Mouse (Mus musculus) CH12.LX (cell line): ENCODE results near the gene Mrpl20.
A peak's percentile ranks its signal among the peaks of the same experiment; 100 is the strongest.

Source experiments
- KAT2A ChIP-seq: IDR thresholded peaks from 2 replicates; pipeline ENCODE4 v1.6.1; 2012; ENCODE audit warnings: low read length, improper control_type of control experiment, inconsistent platforms; ENCODE audit not compliant: insufficient replicate concordance
- POLR2A ChIP-seq: IDR thresholded peaks from 2 replicates; pipeline ENCODE4 v1.6.1; 2011; ENCODE audit warnings: low read depth, mild to moderate bottlenecking, improper control_type of control experiment, low read length
- UBTF ChIP-seq: IDR thresholded peaks from 2 replicates; pipeline ENCODE4 v1.6.1; 2012; ENCODE audit warnings: low read depth, mild to moderate bottlenecking, inconsistent platforms, low read length, improper control_type of control experiment, moderate library complexity
- USF1 ChIP-seq: IDR thresholded peaks from 2 replicates; pipeline ENCODE4 v1.6.1; 2014; ENCODE audit warnings: low read depth, mild to moderate bottlenecking, inconsistent platforms, low read length, improper control_type of control experiment

DNA sequence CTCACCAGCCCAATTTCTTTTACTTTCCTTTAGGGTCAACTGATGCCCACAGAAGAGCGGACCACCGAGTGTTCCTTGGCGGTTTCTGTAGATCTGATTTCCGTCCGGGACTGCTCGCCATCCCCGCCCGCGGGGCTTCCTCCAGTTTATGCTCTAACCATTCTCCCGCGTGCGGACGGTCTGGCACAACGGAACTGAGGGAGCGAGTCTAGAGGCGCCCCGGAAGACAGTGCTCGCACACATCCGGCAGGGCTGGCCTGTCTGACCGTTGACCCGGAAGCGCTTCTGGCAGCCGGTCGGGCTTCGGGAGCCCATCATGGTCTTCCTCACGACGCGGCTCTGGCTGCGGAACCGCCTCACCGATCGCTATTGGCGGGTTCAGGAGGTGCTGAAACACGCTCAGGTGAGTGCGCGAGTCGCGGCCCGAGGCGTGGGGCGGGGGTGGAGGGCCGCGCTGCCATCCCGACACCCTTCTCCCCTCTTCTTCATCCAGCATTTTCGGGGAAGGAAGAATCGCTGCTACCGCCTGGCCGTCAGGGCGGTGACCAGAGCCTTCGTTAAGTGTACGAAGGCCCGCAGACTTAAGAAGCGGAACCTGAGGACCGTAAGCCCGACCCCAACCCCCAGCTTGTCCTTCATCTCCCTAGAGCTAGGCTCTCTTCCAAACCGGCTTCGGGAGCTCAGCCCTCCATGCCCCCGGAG is 813 bp downstream of the Mrpl20 start:
- TF ChIP-seq POLR2A (peak; percentile 83), USF1 (no peak), UBTF (peak; percentile 76; the same call in 1 of the 2 replicates), KAT2A (peak; percentile 90; the same call in 1 of the 2 replicates)
